Mouse (Mus musculus) thymus, adult 18-20 months (tissue): Measurements from ENCODE around the gene Sntb2.

Source experiments
- DNase-seq, 2 experiments: peaks; one replicate each; pipeline ENCODE4 v3.0.0; 2022; ENCODE audit warnings: mixed read lengths in 2 of 2

The Sntb2 gene

GRCm38 (mm10) chr8:107046976-107047375 is 111.4 kb downstream of the Sntb2 start:
- DNase-seq, result no peak

- peak; percentile 73 to 75 for DNase-seq
Observed at GRCm38 (mm10) chr8:107048061-107048941, 112.8 kb downstream of the Sntb2 start, which contains the start of gene Pdf. Gene Pdf, minus strand, starts transcription at chr8:107048614.

DNA sequence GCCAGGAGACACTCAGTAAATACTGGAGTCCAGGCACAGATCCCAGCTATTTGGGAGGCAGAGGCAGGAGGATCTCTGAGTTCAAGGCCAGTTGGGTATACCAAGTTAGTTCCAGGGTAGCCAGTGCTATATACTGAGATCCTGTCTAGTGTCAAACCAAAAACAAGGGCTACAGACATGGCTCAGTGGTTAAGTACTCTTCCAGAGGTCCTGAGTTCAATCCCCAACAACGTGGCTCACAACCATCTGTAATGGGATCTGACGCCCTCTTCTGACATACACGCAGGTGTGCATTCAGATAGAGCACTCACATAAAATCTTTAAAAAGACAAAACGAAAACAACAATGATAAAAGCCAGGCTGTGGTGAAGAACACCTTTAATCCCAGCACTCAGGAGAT is 113.9 kb downstream of the Sntb2 start:
- DNase-seq, result no peak

DNA sequence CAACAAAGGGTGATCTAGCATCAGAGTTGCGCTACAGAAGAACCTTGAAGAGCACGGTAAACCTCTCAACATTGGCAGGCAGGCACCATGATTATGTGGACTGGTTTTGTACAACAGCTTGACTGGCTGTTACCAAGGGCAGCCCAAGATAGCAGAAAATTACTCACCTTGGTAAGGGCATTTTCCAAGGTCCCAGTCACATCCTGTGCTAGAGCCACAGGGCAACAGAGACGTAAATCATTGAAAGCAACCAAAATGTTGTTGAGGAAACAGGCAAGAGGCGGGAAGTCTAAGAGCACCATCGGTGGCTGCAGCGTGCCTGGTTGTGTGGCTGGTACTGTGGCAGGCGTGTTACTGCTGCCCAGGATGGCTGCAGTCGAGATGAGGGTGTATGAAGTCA is 116.5 kb downstream of the Sntb2 start:
- no peak for DNase-seq

- DNase-seq, result peak; percentile 92 to 95
Observed at GRCm38 (mm10) chr8:107056076-107056972, 120.8 kb downstream of the Sntb2 start, which contains the start of the genes Cog8 and Nip7. Gene Cog8, minus strand, starts transcription at chr8:107056689. Gene Nip7, plus strand, starts transcription at chr8:107056877.

DNA sequence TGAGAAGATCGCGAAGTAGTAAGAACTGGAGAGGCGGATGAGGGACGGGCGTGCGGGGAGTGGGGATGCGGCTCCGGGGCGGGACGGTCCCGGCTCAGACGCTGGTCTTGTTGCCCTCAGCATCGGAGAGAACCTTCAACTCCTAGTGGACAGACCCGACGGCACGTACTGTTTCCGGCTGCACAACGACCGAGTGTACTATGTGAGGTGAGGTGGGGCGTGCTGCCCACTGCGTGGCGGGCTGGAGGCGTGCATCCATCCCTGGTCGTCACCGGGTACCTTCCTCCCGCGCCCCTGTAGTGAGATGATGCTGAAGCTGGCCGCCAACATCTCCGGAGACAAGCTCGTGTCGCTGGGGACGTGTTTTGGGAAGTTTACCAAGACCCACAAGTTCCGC is 121.4 kb downstream of the Sntb2 start:
- DNase-seq, result no peak

- DNase-seq, result no peak
Observed at GRCm38 (mm10) chr8:107062613-107063012, 127.1 kb downstream of the Sntb2 start.

DNA sequence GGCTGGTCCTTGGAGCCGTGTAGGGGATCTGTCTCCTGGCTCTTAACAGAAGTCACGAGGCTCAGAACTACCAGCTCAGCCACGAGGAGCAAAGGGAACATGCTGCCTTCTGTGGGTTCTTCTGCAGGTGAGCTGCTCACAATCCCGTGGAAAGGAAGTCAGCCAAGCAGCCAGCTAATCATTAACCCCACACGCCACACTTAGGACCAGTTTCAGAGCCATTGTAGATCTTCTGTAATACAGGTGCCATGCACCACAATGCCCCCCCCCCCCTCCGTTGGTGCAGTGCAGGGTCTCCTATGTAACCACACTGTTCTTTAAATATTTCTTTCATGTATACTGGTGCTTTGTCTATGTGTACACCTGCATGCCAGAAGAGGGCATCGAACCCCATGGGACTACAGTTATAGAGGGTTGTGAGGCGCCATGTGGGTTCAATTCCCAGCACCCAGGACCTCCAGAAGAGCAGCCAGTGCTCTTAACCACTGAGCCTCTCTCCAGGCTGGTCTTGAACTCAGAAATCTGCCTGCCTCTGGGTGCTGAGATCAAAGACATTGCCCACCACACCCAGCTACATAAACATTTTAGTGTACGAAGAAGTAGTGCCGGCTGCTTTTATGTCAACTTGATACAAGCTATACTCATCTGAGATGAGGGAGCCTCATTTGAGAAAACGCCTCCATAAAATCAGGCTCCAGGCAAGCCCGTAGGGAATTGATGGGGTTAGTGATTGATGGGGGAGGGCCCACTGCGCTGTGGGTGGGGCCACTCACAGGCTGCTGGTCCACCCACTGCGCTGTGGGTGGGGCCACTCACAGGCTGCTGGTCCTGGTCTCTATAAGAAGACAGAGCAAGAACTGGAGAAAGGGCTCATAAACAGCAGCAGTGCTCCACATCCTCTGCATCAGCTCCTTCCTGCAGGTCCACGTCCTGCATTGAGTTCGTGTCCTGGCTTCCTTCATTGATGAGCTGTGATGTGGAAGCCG is 130.3 kb downstream of the Sntb2 start, which contains the start of gene Tmed6:
Tmed6 (minus strand) TSS at position 134 of the 986 bp plus-strand sequence.
- no peak for DNase-seq
